Comparison of ENCODE assay signal across 19 mouse cellular contexts in the genomic region with DNA sequence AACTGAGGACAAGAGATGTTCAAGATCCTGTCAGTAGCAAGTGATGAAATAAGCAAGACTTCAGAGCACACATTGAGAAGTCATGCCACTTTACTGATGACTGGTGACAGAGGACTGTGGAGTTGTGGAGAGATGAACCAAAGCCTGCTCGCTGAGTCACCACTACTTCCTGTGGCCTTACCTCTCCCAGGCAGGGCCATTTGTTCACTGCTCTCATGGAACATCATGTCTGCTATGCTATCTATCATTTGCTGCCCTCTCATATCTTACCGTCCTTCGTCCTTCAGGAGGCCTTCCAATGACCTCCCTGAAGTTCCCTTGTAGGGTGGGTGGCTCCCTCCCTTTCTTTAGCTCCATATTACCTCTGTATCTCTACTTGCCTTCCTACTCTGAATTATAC.
"Had no signal": no experiment of that assay in that cellular context is flagged by ENCODE, and none has a peak within 500 bp of the region (broad histone marks: within the 10 kb centered on the region; RNA-seq: fewer than 3 reads in every experiment).

No protein-coding gene starts in this region.

- H3K4me3 ChIP-seq: layer of hippocampus, adult 2 months; limb, embryonic 12.5 days; limb, embryonic 15.5 days had no signal

- DNase-seq: kidney, adult 9 months; kidney, postnatal 25 days; layer of hippocampus, adult 9-11 months; left cerebral cortex, postnatal 4 days; liver, postnatal 0 days; lung, embryonic 14.5 days; lung, postnatal 36 days; midbrain, embryonic 14.5 days; right cerebral cortex, adult 18-20 months; right cerebral cortex, postnatal 14 days; right cerebral cortex, postnatal 4 days; thymus, postnatal 25 days had no signal

- ATAC-seq: liver, postnatal 0 days; lung, postnatal 0 days had no signal

- H3K27ac ChIP-seq: kidney, postnatal 0 days; layer of hippocampus, adult 2 months; limb, embryonic 12.5 days; limb, embryonic 15.5 days; liver, embryonic 14.5 days; stomach, postnatal 0 days had no signal
